Mouse (Mus musculus) retina, embryonic 14.5 days (tissue): Measurements from ENCODE around the gene Cmtm2b.
A peak's percentile ranks its signal among the peaks of the same experiment; 100 is the strongest.

ENCODE experiments used
- DNase-seq: peaks from one replicate; pipeline ENCODE4 v3.0.0-alpha.2; 2015; ENCODE audit warnings: low spot score

Cmtm2b gene

GRCm38 (mm10) chr8:104342426-104342825, 20.4 kb downstream of the Cmtm2b start:
- no peak for DNase-seq

- peak; percentile 95 for DNase-seq
These were observed 21.9 kb downstream of the Cmtm2b start for GRCm38 (mm10) chr8:104343957-104344356.

GRCm38 (mm10) chr8:104344622-104345021, 22.6 kb downstream of the Cmtm2b start:
- DNase-seq, result no peak

- DNase-seq, result no peak
These were observed 24.7 kb downstream of the Cmtm2b start for GRCm38 (mm10) chr8:104346706-104347105.

- DNase-seq, result no peak
These were observed 26.9 kb downstream of the Cmtm2b start for GRCm38 (mm10) chr8:104348971-104349370.

DNA sequence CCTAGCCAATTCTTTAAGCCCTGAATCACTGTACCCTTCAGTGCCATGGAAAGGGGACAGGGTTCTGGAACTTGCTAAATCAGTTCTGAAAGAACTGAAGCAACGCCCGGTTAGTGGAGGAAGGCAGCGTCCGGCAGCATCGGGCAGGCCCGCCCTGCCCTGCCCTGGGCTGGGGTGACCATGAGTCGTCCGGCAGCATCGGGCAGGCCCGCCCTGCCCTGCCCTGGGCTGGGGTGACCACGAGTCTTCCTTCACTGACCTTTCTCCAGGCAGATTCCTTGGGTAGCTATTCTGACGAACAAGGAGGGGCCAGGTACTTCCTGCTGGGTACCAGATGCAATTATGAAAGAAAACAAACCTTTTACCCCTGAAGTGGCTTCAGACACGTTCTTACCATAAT, 28.0 kb downstream of the Cmtm2b start:
- no peak for DNase-seq

DNA sequence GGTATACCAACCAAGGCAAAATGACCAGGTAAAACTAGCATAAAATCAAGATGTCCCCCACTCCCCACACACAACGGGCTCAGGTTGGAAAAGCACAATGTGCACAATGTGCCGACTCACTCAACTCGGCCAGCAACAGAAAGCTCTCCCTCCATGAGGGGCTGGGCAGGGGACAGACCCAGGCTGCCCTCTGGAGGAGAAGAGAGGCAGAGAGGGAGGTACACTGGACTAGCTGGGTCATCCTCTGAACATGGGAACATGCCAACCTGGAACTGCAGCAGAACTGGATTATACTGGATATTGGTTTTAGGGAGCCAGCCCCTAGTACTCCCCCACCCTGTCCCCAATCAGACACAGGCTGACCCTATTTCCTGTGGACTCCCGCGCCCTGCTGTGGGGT, 31.2 kb downstream of the Cmtm2b start:
- DNase-seq, result no peak

GRCm38 (mm10) chr8:104354504-104354903, 32.5 kb downstream of the Cmtm2b start:
- DNase-seq, result no peak

DNA sequence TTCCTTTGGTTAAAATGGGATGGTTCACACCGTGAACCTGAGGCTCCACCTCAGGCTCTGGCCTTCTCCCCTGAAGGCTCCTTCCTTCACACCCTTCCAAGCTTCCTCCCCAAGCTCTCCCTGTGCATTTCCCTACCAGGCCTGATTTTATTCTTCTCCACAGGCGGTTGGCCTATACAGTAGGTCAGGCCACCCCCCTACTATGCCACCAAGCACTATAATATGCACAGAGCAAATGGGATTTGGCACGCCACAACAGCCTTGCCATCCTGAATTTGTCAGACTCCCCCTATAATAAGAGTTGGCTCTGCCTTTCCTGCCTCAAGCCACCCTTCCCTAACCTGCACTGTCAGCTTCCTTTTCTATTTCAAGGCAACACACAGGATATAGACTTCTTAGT, 36.6 kb downstream of the Cmtm2b start:
- peak; percentile 58 for DNase-seq

- no peak for DNase-seq
These were observed 37.9 kb downstream of the Cmtm2b start for GRCm38 (mm10) chr8:104359778-104360456.

GRCm38 (mm10) chr8:104365695-104366094, 43.7 kb downstream of the Cmtm2b start:
- no peak for DNase-seq

GRCm38 (mm10) chr8:104367398-104367797, 45.4 kb downstream of the Cmtm2b start:
- DNase-seq, result peak; percentile 72

DNA sequence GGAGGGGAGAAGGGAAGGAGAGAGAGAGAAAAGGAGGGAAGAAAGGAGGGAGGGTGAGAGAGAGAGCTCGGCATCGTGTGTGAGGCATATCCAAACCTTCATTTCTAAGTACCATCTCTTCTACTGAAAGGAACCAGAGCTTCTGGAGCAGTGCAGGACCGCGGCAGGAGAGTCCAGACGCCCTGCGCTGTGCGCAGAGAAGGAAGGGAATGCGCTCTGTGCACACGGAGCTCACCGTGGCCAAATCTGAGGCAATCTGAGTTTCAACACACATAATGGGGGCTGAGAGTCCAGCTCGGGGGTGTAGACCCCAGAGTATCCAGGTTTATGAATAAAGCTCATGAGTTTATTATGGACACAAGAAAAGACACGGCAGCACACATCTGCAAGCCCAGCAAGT, 47.6 kb downstream of the Cmtm2b start:
- no peak for DNase-seq

DNA sequence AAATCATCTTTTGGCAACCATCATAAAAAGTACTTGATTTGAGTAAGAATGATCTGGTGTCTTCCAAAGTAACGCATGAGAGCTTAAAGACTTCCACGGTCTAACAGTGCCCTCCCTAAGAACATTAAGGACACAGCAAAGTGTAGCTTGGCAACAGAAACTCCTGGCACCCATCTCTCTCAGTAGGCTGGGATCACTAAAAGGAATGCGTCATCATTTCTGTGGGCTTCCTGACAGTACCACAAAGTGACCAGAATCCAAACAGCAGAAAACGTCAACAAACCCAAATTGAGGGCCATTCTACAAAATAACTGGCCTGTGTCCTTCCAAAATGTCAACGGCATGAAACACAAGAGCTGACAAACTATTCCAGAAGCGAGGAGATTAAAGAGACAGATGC, 48.0 kb downstream of the Cmtm2b start:
- DNase-seq, result no peak

GRCm38 (mm10) chr8:104371121-104371520, 49.1 kb downstream of the Cmtm2b start:
- no peak for DNase-seq

DNA sequence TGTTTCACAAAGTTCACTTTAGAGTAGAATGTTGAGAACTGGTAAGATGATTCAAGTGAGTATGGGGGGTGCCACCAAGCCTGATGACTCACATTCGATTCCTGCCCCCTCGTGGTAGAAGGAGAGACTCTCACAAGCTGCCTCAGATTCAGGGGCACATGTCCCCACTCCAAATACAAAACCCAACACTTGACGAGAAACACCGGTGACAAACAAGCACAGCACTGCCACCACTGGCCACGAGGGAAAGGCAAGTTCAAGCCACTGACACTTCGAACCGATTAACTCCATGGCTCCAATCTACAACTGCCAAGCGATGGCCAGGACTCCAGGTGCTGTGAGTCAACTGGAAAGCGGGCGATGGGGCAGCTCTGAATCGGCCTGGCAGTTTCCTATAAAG, 51.7 kb downstream of the Cmtm2b start:
- DNase-seq, result peak; percentile 55

GRCm38 (mm10) chr8:104374269-104374668, 52.2 kb downstream of the Cmtm2b start:
- no peak for DNase-seq

DNA sequence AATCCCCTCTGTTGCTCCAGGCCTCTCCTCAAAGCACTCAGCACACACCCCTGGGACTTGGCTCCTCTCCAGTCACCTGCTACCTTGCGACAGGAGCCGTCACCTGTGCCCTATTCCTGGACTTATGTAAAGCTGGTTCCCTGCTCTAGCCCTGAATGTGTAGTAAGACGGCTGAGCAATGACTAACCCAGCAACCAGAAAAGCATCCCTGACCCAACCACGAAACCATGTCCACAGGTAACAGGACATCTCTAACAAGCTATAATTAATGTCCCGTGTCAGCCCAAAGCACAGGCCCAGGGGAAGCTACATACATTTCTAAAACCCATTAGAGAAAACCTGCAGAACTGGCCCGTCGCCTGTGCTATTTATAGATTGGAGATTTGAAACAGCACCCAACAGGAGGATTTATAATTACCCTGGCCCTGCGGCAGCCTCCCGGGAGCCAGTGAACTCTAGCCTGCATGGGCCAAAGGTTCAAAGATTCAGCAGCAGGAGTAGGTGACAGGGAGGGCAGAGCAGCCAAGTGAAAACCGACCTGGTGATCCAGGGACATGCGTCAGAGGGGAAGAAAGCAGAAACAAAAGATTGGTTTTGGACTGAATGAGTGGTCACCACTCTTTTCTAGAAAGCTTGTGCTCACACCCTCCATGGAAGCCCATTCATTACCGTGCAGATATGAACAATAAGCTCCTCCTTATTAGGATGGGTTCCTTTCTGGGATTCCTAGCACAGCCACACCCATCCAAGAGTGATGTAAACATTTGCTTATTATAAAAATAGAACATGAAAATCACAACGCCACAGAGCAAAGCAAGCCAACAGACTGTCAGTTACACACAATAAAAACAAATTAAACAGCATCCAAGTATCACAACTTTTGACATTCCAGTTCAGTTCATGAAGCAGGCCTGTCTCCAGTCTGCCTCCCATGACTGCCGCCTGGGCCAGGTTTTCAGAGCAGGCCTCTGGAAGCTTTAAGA, 53.1 kb downstream of the Cmtm2b start:
- DNase-seq, result no peak

GRCm38 (mm10) chr8:104375959-104376358, 53.9 kb downstream of the Cmtm2b start:
- no peak for DNase-seq

DNA sequence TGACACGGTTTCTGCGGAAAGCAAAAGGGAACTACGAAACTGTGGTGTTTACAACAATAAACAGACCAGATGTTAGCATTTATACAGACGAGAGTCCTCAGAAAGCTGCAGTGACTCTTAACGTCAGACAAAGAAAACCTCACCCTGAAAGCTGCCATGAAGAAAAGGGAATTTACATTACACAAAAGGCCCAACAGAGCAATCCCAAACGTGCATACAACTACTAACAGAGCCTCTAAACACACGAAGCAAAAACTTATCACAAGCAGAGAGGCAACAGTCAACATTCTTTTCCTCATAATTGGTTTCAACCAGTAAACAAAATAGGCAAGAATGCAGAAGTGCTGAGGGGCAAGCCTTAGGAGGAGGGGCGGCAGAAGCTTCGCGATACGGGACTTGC, 54.6 kb downstream of the Cmtm2b start:
- no peak for DNase-seq

GRCm38 (mm10) chr8:104379301-104379836, 57.3 kb downstream of the Cmtm2b start:
- no peak for DNase-seq

- no peak for DNase-seq
These were observed 58.2 kb downstream of the Cmtm2b start for GRCm38 (mm10) chr8:104380269-104380668.
